Mouse (Mus musculus) splenic B cell, adult 2 months (primary cell): ENCODE data around the gene Thoc7.

ENCODE experiments used
- DNase-seq: peaks from one replicate; pipeline ENCODE4 v3.0.0-alpha.2; 2011; ENCODE audit warnings: low read depth, low spot score
- H3K27me3 ChIP-seq: 2 replicates; pipeline ENCODE4 v1.6.1; 2012; ENCODE audit warnings: mild to moderate bottlenecking, low read length, moderate library complexity, mixed read lengths; ENCODE audit not compliant: control insufficient read depth, poor library complexity, insufficient read depth, severe bottlenecking
- H3K36me3 ChIP-seq: 2 replicates; pipeline ENCODE4 v1.6.1; 2012; ENCODE audit warnings: mild to moderate bottlenecking, low read length, moderate library complexity, mixed read lengths; ENCODE audit not compliant: control insufficient read depth, poor library complexity, insufficient read depth, severe bottlenecking

The Thoc7 gene

GRCm38 (mm10) chr14:13906461-13906860, 55.2 kb downstream of the Thoc7 start:
- DNase-seq = no peak
- Histone ChIP-seq H3K36me3 (no peaks in the 10 kb centered on the region), H3K27me3 (no peaks in the 10 kb centered on the region; the same call in 1 of the 2 replicates)

- peak; percentile 60 for DNase-seq
- no peaks in the 10 kb centered on the region; the same call in 1 of the 2 replicates for H3K27me3 ChIP-seq
- no peaks in the 10 kb centered on the region for H3K36me3 ChIP-seq
These were observed 60.0 kb downstream of the Thoc7 start for GRCm38 (mm10) chr14:13901611-13902067.
